Mouse (Mus musculus) naive thymus-derived CD4-positive, alpha-beta T cell, adult 2 months (primary cell): ENCODE data around the gene Lcn11.
"Not testable (repeated sequence)": the region's sequence is repeated elsewhere in the genome, so short reads cannot be mapped to it uniquely, and the experiment has no call there.

Experiments used
- DNase-seq: peaks from one replicate; pipeline ENCODE4 v3.0.0-alpha.2; 2011; ENCODE audit warnings: low read depth

Lcn11 gene

DNA sequence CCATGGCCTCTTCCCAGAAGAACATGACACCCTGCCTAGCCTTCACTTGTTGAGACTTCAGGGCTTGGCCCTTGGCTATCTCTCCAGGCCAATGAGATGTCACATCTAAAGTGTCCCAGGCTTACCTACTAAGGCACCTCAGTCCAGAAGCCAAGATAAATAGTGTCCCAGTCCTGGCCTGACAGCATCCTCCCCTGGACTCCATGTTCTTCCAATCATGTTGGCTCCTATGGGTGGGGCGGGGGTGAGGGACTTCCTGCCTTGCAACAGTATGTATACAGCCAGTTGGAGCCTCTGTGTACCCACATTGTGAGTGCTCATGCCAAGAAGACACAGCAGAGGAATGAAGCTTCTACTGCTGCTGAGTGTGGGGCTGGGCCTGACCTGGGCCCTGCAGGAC, at the start of gene Lcn11:
Lcn11 (plus strand) TSS at position 301 of the 400 bp plus-strand sequence.
- DNase-seq = no peak

- DNase-seq = no peak
Observed at GRCm38 (mm10) chr2:25733199-25733930, 43.5 kb upstream of the Lcn11 start.

- DNase-seq = not testable (repeated sequence)
Observed at GRCm38 (mm10) chr2:25736709-25737108, 40.1 kb upstream of the Lcn11 start, which contains the start of gene Obp2b. Gene Obp2b (plus strand): TSS chr2:25737009.

GRCm38 (mm10) chr2:25741671-25742070, 35.1 kb upstream of the Lcn11 start:
- DNase-seq = no peak

DNA sequence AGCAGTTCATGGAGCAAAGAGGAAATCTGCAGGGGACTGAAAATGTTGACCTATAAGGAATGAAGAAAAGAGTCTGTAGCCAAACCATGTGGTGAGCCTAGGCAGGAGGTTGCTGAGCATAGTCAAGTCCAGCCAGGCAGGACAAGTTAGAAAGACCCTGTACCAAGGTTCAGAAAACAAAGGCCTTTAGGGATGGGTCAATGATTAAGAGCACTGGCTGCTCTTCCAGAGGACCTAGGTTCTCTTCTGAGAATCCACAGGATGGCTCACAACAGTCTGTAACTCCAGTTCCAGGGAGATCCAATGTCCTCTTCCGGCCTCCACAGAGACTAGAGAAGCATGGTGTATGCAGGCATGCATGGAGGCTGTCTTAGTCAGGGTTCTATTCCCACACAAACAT, 22.6 kb upstream of the Lcn11 start:
- DNase-seq = no peak

DNA sequence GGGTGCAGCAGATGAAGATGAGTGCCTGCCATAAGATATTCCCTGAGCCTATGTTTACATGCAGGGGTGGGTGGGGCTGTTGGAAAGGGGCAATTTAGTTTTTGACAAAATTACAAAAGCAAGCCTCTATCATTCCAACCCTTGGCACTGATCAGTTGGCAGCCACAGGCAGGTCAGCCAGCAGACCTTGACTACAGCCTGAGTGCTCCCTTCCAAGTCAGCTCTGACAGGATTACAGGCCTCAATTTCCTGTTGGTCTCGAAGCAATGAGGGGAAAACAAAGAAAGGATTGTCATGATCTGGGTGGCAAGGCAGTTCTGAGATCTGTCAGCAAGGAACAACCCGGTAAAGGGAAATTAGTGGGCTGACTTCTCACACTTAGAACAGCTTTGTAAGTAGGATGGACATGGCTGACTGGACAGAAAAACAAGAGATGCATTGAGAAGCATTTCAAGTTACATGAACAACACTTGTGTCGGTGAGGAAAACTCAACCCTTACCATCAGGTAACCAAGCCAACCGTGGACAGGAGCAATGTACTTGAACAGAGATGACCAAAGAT, 18.7 kb upstream of the Lcn11 start:
- no peak for DNase-seq

DNA sequence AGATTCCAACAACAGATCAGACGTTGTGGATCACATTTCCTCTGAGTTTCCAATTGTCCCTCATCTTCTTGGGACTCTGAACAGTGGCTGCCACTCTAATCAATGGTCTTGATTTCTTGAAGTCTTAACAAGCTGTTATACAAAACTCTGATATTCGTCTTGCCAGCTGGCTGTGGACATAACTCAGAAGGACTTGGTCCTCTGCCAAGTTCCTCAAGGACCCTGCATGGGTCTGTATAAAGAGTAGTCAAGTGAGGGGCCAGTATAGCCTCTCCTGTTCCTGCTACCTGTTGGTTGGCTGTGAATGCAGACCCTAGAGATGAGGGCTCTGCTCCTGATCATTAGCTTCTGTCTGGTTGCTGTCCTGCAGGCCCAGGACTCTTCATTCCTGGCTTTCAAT, 11.5 kb upstream of the Lcn11 start, which contains the start of gene Lcn3:
Lcn3 (plus strand) TSS at position 301 of the 400 bp plus-strand sequence.
- no peak for DNase-seq

- no peak for DNase-seq
Observed at GRCm38 (mm10) chr2:25767764-25768163, 9.1 kb upstream of the Lcn11 start.

DNA sequence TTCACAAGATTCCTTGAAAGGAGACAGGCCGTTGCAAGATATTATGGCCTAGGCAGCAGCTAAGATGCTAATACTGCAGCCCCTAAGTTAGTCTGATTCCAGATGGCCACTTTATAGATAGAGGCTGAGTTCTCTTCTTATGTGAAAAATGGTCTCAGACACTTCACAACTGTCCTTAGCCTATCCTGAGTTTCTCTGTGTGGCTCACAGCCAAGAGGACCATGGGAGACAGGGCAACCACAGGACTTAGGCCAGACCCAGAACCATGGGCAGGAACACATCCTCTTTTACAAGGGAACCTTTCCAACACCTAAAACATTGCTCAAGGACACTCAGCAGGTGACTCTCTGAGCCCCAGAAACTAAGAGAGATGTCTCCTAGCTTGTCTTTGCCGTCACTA, 3.3 kb upstream of the Lcn11 start:
- DNase-seq = no peak

GRCm38 (mm10) chr2:25774640-25775039, 2.2 kb upstream of the Lcn11 start:
- no peak for DNase-seq

GRCm38 (mm10) chr2:25775991-25776390, 826 bp upstream of the Lcn11 start:
- DNase-seq = no peak

- no peak for DNase-seq
Observed at GRCm38 (mm10) chr2:25779076-25779475, 2.3 kb downstream of the Lcn11 start.

DNA sequence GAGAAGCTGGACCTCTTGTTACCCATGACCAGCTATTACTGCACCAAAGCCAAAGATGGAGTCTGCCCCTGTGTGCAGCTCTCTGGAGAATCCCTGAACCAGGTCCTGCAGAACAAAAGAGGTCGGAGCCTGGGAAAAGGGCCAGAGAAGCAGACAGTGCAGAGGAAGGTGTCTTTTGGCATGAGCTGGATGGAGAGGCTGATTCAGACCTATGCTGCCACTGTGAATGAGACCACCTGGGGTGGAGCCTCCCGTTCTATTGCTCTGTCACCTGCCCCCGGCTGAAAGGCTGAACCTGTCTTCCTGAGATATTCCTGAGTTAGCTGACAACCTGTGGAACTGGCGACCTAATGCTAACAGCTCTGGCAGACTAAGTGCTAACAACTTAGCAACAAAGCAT, 4.1 kb downstream of the Lcn11 start:
- DNase-seq = no peak

GRCm38 (mm10) chr2:25781957-25782356, 5.1 kb downstream of the Lcn11 start, which contains the start of gene Gm13539:
Gene Gm13539 (plus strand): TSS chr2:25782257.
- DNase-seq = no peak

- DNase-seq = no peak
Observed at GRCm38 (mm10) chr2:25785573-25786322, 8.9 kb downstream of the Lcn11 start.

DNA sequence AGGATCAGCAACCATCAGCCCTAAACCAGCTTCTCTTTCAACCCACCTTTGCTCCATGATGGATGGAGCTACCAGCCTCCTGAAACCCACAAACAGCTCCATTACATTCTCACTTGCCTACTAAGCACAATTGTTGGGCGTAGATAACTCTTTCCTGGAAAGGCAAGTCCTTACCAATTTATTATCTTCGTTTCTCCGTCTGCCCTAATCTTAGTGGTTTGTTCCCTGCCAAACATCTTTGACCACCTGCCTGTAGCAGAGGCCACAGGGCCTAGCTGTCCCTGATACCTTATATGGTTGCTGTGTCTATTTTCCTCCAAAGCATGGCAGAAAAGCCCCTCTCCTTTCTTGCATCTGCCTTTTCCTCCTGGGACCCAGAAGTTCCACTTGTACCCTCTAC, 12.3 kb downstream of the Lcn11 start:
- DNase-seq = no peak

DNA sequence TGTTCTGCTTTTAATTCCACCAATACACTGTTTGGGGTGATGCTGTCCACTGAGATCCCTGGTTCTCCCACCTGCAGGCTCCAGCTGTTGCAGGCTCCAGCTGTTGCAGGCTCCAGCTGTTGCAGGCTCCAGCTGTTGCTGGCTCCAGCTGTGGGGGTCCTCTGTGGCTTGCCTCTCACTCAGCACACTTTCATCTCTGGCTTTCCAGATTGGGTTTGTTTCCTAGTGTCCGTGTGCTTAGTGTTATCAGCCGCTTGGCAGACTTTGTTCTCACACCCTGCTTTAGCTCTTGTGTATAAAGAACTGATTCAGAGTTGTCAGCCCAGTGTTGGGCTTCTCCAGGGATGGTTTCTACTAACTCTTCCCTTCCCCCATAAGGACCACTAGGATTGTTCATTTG, 20.8 kb downstream of the Lcn11 start:
- no peak for DNase-seq

GRCm38 (mm10) chr2:25798065-25798464, 21.2 kb downstream of the Lcn11 start:
- DNase-seq = no peak

- no peak for DNase-seq
Observed at GRCm38 (mm10) chr2:25811711-25812110, 34.9 kb downstream of the Lcn11 start.

GRCm38 (mm10) chr2:25813364-25813763, 36.5 kb downstream of the Lcn11 start:
- DNase-seq = no peak

DNA sequence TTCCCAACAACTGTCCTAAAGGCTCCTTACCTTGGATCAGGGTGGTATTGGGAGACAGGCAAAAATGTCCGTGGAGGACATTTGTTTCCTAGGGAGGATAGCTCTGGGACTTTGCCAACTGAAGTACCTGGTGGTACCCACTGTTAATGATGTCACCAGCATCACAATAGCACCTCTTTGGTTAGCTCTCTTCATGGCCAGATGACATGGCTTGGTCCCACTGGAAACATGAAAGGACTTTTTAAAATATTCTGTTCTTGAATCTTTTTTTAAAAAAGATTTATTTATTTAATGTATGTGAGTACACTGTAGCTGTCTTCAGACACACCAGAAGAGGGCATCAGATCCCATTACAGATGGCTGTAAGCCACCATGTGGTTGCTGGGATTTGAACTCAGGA, 38.9 kb downstream of the Lcn11 start, which contains the start of gene Glt6d1:
Glt6d1 (minus strand) TSS at position 101 of the 400 bp plus-strand sequence.
- DNase-seq = not testable (repeated sequence)

DNA sequence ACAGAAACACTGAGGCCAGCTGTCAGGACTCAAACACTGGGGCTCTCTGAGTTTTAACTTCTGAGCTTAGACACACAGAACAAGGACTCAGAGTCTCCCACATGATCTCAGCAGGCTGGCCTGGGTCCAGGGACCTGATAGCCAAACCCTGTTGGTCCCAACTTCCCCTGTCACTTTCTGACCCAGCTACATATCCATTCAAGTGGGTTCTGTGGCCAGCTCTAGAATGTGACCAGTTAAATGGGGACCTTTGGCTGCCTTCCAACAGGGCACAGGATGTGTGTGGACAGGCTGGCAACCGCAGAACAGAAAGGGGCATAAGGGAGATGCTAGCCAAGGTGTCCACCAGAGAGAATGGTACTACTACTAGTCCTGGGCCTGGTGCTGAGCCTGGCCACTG, 46.0 kb downstream of the Lcn11 start, which contains the start of gene Lcn9:
Lcn9 (plus strand) TSS at position 348 of the 400 bp plus-strand sequence.
- no peak for DNase-seq

GRCm38 (mm10) chr2:25824751-25825150, 47.9 kb downstream of the Lcn11 start:
- DNase-seq = no peak
